ENCODE assay signal across 21 mouse cellular contexts in genomic region chr13:97777667-97778066, GRCm38 (mm10). TPM values are rescaled to one million over a fixed set of nuclear protein-coding genes. Genes with fewer than 3 reads are reported as not detected.
DNase-seq lines count a peak whose midpoint lies in the region; ATAC-seq and TF ChIP-seq lines count a peak whose summit lies in the region.
"Had no signal": no experiment of that assay in that cellular context is flagged by ENCODE, and none has a peak within 500 bp of the region (broad histone marks: within the 10 kb centered on the region; RNA-seq: fewer than 3 reads in every experiment).

No protein-coding gene starts in this region.

- peaks cover 25% of the 10 kb centered on the region for H3K4me1 ChIP-seq in limb, embryonic 10.5 days
- H3K4me1 ChIP-seq in liver, embryonic 16.5 days (ENCODE audit: control insufficient read depth, low read depth, low read length) = peaks cover 51% of the 10 kb centered on the region
- H3K4me1 ChIP-seq in stomach, postnatal 0 days (replicated peaks; ENCODE audit: control insufficient read depth, insufficient read depth) = no peaks in the 10 kb centered on the region
- no peaks in the 10 kb centered on the region for H3K4me1 ChIP-seq in midbrain, postnatal 0 days (ENCODE audit: insufficient read depth, low read length)

- H3K4me2 ChIP-seq in liver, embryonic 16.5 days (ENCODE audit: low read depth, low read length) = peak overlapping the region; percentile 66
- no peak overlapping the region for H3K4me2 ChIP-seq in stomach, postnatal 0 days (replicated peaks; ENCODE audit: low read depth)
- H3K4me2 ChIP-seq in midbrain, postnatal 0 days (ENCODE audit: low read depth, low read length, poor library complexity, severe bottlenecking) = no peak overlapping the region
- H3K4me2 ChIP-seq: embryonic facial prominence, embryonic 12.5 days; heart, embryonic 12.5 days; hindbrain, embryonic 14.5 days; intestine, embryonic 15.5 days; kidney, embryonic 15.5 days; neural tube, embryonic 13.5 days had no signal

- H3K9me3 ChIP-seq in limb, embryonic 10.5 days (replicated peaks) = no peaks in the 10 kb centered on the region
- no peaks in the 10 kb centered on the region for H3K9me3 ChIP-seq in liver, embryonic 16.5 days (replicated peaks; ENCODE audit: control insufficient read depth, low read length)
- H3K9me3 ChIP-seq in stomach, postnatal 0 days (ENCODE audit: control insufficient read depth, low read length) = no peaks in the 10 kb centered on the region
- H3K9me3 ChIP-seq in midbrain, postnatal 0 days (ENCODE audit: low read length) = no peaks in the 10 kb centered on the region
- H3K9me3 ChIP-seq: embryonic facial prominence, embryonic 12.5 days; heart, embryonic 12.5 days; intestine, embryonic 15.5 days; kidney, embryonic 15.5 days; neural tube, embryonic 13.5 days had no signal

- H3K27me3 ChIP-seq in limb, embryonic 10.5 days (ENCODE audit: low read depth, poor library complexity, severe bottlenecking) = no peaks in the 10 kb centered on the region
- H3K27me3 ChIP-seq in liver, embryonic 16.5 days (ENCODE audit: control insufficient read depth, insufficient read depth, low read depth, low read length) = no peaks in the 10 kb centered on the region
- no peaks in the 10 kb centered on the region for H3K27me3 ChIP-seq in stomach, postnatal 0 days (ENCODE audit: control insufficient read depth, insufficient read depth, low read length)
- H3K27me3 ChIP-seq in midbrain, postnatal 0 days (ENCODE audit: insufficient read depth, low read length) = no peaks in the 10 kb centered on the region
- H3K27me3 ChIP-seq: CH12.LX; embryonic facial prominence, embryonic 12.5 days; heart, embryonic 12.5 days; intestine, embryonic 15.5 days; kidney, embryonic 15.5 days; neural tube, embryonic 13.5 days had no signal

- 88% methylated on average over 2 of the region's 2 CpGs for WGBS in limb, embryonic 10.5 days
- 40% methylated on average over 2 of the region's 2 CpGs for WGBS in liver, embryonic 16.5 days (ENCODE audit: insufficient replicate concordance)
- 71% methylated on average over 2 of the region's 2 CpGs for WGBS in stomach, postnatal 0 days
- 84% methylated on average over 2 of the region's 2 CpGs for WGBS in midbrain, postnatal 0 days

- intact Hi-C loops in left cerebral cortex, adult 2 months (cut with DNase I) = loop anchor here (5.0 to 10.0 kb wide), 4 partner anchors 70 to 535 kb away; partner anchors contain the start of gene Enc1
- intact Hi-C loops in left cerebral cortex, postnatal 36 days (cut with DNase I) = no loop called here

- no peak for DNase-seq in left cerebral cortex, adult 2 months (ENCODE audit: extremely low spot score in 1 of 2, low spot score in 2 of 2)
- no peak for DNase-seq in left cerebral cortex, postnatal 36 days (ENCODE audit: low spot score in 2 of 2)
- DNase-seq in limb, embryonic 10.5 days (ENCODE audit: low spot score) = peak; percentile 12
- DNase-seq in stomach, postnatal 0 days (ENCODE audit: low spot score) = no peak
- no peak for DNase-seq in midbrain, postnatal 0 days (ENCODE audit: low spot score)
- DNase-seq in urinary bladder, postnatal 4 days (ENCODE audit: low spot score in 2 of 2) = no peak
- DNase-seq: adrenal gland, postnatal 36 days; cerebellum, adult 9-10 months; kidney, postnatal 4 days; layer of hippocampus, adult 9-11 months; lung, postnatal 10 days; thymus, adult 2 months had no signal

- TF ChIP-seq EP300 in stomach, postnatal 0 days (optimal IDR thresholded peaks at IDR 0.05) = no peak

- peak overlapping the region; percentile 33; the same call in 1 of the 2 replicates for H3K27ac ChIP-seq in left cerebral cortex, adult 2 months
- H3K27ac ChIP-seq in limb, embryonic 10.5 days = no peak overlapping the region
- peak overlapping the region; percentile 86 for H3K27ac ChIP-seq in liver, embryonic 16.5 days (ENCODE audit: low read length)
- H3K27ac ChIP-seq in stomach, postnatal 0 days (replicated peaks) = 0 out of 2 replicates have a peak overlapping the region, but pooled peaks have one; percentile 30
- no peak overlapping the region for H3K27ac ChIP-seq in midbrain, postnatal 0 days (ENCODE audit: low read depth, low read length)
- H3K27ac ChIP-seq: embryonic facial prominence, embryonic 12.5 days; hindbrain, embryonic 14.5 days; intestine, embryonic 15.5 days; kidney, embryonic 15.5 days; neural tube, embryonic 13.5 days had no signal

- TF ChIP-seq CTCF in left cerebral cortex, adult 2 months (IDR thresholded peaks at IDR 0.05) = no peak
- no peak for TF ChIP-seq CTCF in stomach, postnatal 0 days (IDR thresholded peaks at IDR 0.05; ENCODE audit: low read depth)
- TF ChIP-seq CTCF in midbrain, postnatal 0 days (IDR thresholded peaks at IDR 0.05) = no peak

- peak; percentile 39 for ATAC-seq in liver, embryonic 16.5 days (ENCODE audit: low read depth)
- ATAC-seq in stomach, postnatal 0 days (ENCODE audit: low FRiP score, low TSS enrichment) = no peak
- no peak for ATAC-seq in midbrain, postnatal 0 days (ENCODE audit: low FRiP score)
- ATAC-seq: forebrain, embryonic 16.5 days; intestine, embryonic 15.5 days had no signal

- peak overlapping the region; percentile 37 for H3K9ac ChIP-seq in liver, embryonic 16.5 days (ENCODE audit: low read depth, low read length)
- no peak overlapping the region for H3K9ac ChIP-seq in stomach, postnatal 0 days (ENCODE audit: low read length)
- no peak overlapping the region for H3K9ac ChIP-seq in midbrain, postnatal 0 days (replicated peaks; ENCODE audit: low read length, poor library complexity, severe bottlenecking)
- H3K9ac ChIP-seq: embryonic facial prominence, embryonic 12.5 days; heart, embryonic 12.5 days; hindbrain, embryonic 14.5 days; intestine, embryonic 15.5 days; kidney, embryonic 15.5 days; neural tube, embryonic 13.5 days had no signal

- no peak overlapping the region for H3K4me3 ChIP-seq in left cerebral cortex, adult 2 months
- H3K4me3 ChIP-seq in limb, embryonic 10.5 days = no peak overlapping the region
- H3K4me3 ChIP-seq in liver, embryonic 16.5 days (ENCODE audit: low read depth, low read length) = peak overlapping the region; percentile 20; the same call in 1 of the 2 replicates
- no peak overlapping the region for H3K4me3 ChIP-seq in stomach, postnatal 0 days (ENCODE audit: low read depth, low read length)
- no peak overlapping the region for H3K4me3 ChIP-seq in midbrain, postnatal 0 days (ENCODE audit: low read depth, low read length)
- H3K4me3 ChIP-seq: embryonic facial prominence, embryonic 12.5 days; heart, embryonic 12.5 days; intestine, embryonic 15.5 days; kidney, embryonic 15.5 days; neural tube, embryonic 13.5 days had no signal

- H3K36me3 ChIP-seq in limb, embryonic 10.5 days = no peaks in the 10 kb centered on the region
- no peaks in the 10 kb centered on the region for H3K36me3 ChIP-seq in liver, embryonic 16.5 days (ENCODE audit: control insufficient read depth, insufficient read depth)
- H3K36me3 ChIP-seq in stomach, postnatal 0 days (ENCODE audit: control insufficient read depth, insufficient read depth, low read length) = no peaks in the 10 kb centered on the region
- H3K36me3 ChIP-seq in midbrain, postnatal 0 days (ENCODE audit: insufficient read depth, low read length) = no peaks in the 10 kb centered on the region
- H3K36me3 ChIP-seq: embryonic facial prominence, embryonic 12.5 days; heart, embryonic 12.5 days; intestine, embryonic 15.5 days; kidney, embryonic 15.5 days; neural tube, embryonic 13.5 days had no signal

RNA-seq across cellular contexts. Expression of gene Gm10260, which starts 17.2 kb away (rescaled TPM):
- total RNA-seq in left cerebral cortex, adult 2 months (2021) = 10 to 100 TPM; 72.1 to 82.4 TPM
- total RNA-seq in left cerebral cortex, postnatal 36 days (2021) = 10 to 100 TPM; 78.4 to 87.8 TPM
- polyA plus RNA-seq in limb, embryonic 10.5 days (2016; fragmentation: Nextera tagmentation; extraction: Ambion mirVana) = 4.8 and 5.4 TPM in 2 replicates
- 4.4 and 4.9 TPM in 2 replicates for polyA plus RNA-seq in liver, embryonic 16.5 days (2015; fragmentation: Nextera tagmentation; extraction: Ambion mirVana)
- polyA plus RNA-seq in stomach, postnatal 0 days (2015; fragmentation: Nextera tagmentation; extraction: Ambion mirVana) = 4.2 and 8.9 TPM in 2 replicates
- total RNA-seq in midbrain, postnatal 0 days (2014; rRNA removed) = 20.2 and 50.0 TPM in 2 replicates
- 2.0 and 4.3 TPM in 2 replicates for polyA plus RNA-seq in midbrain, postnatal 0 days (2015; fragmentation: Nextera tagmentation; extraction: Ambion mirVana)

Comparison
In these comparisons a context has a peak if more than half of its experiments do, and no peak if none do; other contexts are left out.
1. H3K27ac ChIP-seq: peak in left cerebral cortex, adult 2 months (single experiment), liver, embryonic 16.5 days (single experiment) and stomach, postnatal 0 days (single experiment); none in limb, embryonic 10.5 days (single experiment) and midbrain, postnatal 0 days (single experiment).